Mouse (Mus musculus): ENCODE measurements around the gene Ccnb1ip1. TPM values are rescaled to one million over a fixed set of nuclear protein-coding genes. Genes with fewer than 3 reads are reported as not detected.

The Ccnb1ip1 gene
- polyA plus RNA-seq, 1 experiment from 2014 or later = not detected

DNA sequence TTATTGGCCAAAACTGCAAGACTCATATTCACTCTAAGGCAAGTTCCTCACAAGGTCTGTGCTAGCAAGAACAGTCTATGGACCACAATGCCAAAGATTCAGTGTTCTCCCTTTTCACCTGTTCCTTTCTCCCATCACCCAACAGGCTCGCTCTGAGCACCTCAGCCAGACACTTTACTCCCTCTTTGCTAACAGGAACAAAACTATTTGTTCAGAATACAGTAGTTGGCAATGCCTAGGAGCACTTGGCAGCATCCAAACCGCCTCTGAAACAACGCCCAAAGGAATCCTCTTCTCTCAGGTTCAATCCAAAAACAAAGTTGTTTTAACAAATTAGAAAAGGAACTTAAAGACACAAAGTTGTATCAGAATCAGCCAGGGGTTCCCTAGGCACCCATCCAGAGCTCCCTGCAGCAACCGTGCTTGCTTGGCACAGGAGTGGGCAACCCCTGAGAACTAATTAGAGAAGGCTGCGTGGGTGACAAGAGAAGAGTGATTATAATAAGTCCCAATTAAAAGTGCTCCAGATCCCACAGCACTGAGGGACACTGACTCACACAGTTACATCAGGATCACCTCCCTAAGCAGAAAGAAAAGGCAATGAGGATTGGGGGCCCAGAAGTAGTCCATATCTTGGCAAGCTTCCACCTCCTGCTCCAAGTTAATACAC is 49.0 kb downstream of the Ccnb1ip1 start:
- H3K9me3 ChIP-seq (replicated peaks; ENCODE audit: control insufficient read depth, low read length) = no peaks in the 10 kb centered on the region
- no peak overlapping the region for H3K9ac ChIP-seq (ENCODE audit: low read depth, low read length)
- no peak for ATAC-seq (replicated peaks; ENCODE audit: insufficient number of reproducible peaks, low FRiP score, low TSS enrichment)
- H3K27me3 ChIP-seq (ENCODE audit: control insufficient read depth, insufficient read depth, low read length) = no peaks in the 10 kb centered on the region
- no peak overlapping the region for H3K4me3 ChIP-seq (ENCODE audit: low read depth, low read length)
- WGBS (ENCODE audit: insufficient replicate concordance) = 67% methylated on average over 5 of the region's 5 CpGs
- no peak overlapping the region for H3K4me2 ChIP-seq
- H3K27ac ChIP-seq (ENCODE audit: low read depth, low read length) = no peak overlapping the region
- H3K4me1 ChIP-seq (ENCODE audit: control insufficient read depth, insufficient read depth, low read length) = no peaks in the 10 kb centered on the region
- H3K36me3 ChIP-seq (ENCODE audit: control insufficient read depth, insufficient read depth, low read length) = no peaks in the 10 kb centered on the region

DNA sequence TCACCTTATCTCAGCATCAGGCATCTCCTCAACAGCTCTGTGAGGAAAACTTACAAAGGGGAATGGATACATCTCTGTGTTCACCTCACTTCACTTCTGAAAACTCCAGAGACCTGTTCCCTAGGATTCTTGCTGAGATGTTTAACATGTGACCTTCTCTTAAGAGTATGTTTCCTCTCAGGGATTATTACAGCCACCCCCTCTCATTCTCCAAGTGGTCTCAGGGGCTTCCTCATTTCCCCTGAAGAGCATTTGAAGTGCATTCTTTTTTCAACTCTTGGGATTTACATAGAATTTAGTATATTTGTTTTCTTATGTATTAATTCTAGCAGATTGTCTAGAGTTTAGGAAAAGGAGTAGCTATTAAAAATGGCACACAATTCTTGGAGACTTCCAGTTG is 62.5 kb downstream of the Ccnb1ip1 start, which contains the start of gene Olfr749:
Gene Olfr749, minus strand, starts transcription at position 101 of the 400 bp plus-strand sequence.
- no peaks in the 10 kb centered on the region for H3K4me1 ChIP-seq (ENCODE audit: control insufficient read depth, insufficient read depth, low read length)
- no peak for ATAC-seq (replicated peaks; ENCODE audit: insufficient number of reproducible peaks, low FRiP score, low TSS enrichment)
- no peak within 1 kb of the TSS for H3K9ac ChIP-seq (ENCODE audit: low read depth, low read length)
- H3K4me3 ChIP-seq (ENCODE audit: low read depth, low read length) = no peak within 1 kb of the TSS
- no peaks in the 10 kb centered on the region for H3K36me3 ChIP-seq (ENCODE audit: control insufficient read depth, insufficient read depth, low read length)
- H3K4me2 ChIP-seq = no peak within 1 kb of the TSS
- H3K27me3 ChIP-seq (ENCODE audit: control insufficient read depth, insufficient read depth, low read length) = no peaks in the 10 kb centered on the region
- no peak within 1 kb of the TSS for H3K27ac ChIP-seq (ENCODE audit: low read depth, low read length)
- H3K9me3 ChIP-seq (replicated peaks; ENCODE audit: control insufficient read depth, low read length) = no peaks in the 10 kb centered on the region

DNA sequence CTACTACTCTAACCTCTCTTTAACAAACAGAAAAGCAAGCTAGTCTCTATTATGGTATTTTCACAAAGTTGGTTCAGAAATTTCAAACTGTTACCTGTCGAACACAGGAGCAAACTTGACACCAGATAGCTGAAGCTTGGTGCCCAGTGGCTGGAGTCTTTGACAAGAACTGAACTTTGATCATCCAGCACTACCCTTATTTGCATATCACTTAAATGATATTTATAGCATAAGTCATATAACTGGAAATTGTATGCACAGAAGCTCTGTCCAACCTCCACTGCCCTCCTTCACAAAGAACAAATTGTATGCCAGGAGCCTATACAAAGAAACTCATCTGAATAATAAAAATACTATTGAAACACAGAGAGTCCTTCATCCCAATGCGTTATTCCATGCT is 65.9 kb downstream of the Ccnb1ip1 start:
- Histone ChIP-seq H3K36me3 (ENCODE audit: control insufficient read depth, insufficient read depth, low read length) (no peaks in the 10 kb centered on the region), H3K9me3 (replicated peaks; ENCODE audit: control insufficient read depth, low read length) (no peaks in the 10 kb centered on the region), H3K27ac (ENCODE audit: low read depth, low read length) (no peak overlapping the region), H3K4me2 (no peak overlapping the region), H3K9ac (ENCODE audit: low read depth, low read length) (no peak overlapping the region), H3K27me3 (ENCODE audit: control insufficient read depth, insufficient read depth, low read length) (no peaks in the 10 kb centered on the region), H3K4me3 (ENCODE audit: low read depth, low read length) (no peak overlapping the region), H3K4me1 (ENCODE audit: control insufficient read depth, insufficient read depth, low read length) (no peaks in the 10 kb centered on the region)
- no peak for ATAC-seq (replicated peaks; ENCODE audit: insufficient number of reproducible peaks, low FRiP score, low TSS enrichment)
- WGBS (ENCODE audit: insufficient replicate concordance) = 70% methylated on average over 2 of the region's 2 CpGs

DNA sequence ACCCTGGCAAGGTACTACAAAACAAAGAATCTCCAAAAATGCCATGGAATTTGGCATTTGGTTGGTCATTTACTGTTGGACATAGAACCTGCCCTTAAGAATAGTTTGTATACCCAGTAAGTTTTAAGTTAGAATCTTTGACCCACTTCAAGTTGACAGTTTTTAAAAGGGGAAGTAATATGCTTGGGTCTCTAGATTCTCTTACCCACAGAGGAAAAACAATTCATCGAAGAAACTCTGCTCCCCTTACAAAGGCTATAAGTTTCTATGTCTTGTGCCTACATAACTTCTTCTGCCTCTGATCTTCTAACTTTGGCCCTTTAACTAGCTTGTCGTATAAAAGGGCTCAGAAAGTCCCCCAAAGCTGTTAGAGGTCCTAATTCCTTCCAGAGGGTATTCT is 67.2 kb downstream of the Ccnb1ip1 start:
- no peak for ATAC-seq (replicated peaks; ENCODE audit: insufficient number of reproducible peaks, low FRiP score, low TSS enrichment)
- Histone ChIP-seq H3K27me3 (ENCODE audit: control insufficient read depth, insufficient read depth, low read length) (no peaks in the 10 kb centered on the region), H3K9ac (ENCODE audit: low read depth, low read length) (no peak overlapping the region), H3K9me3 (replicated peaks; ENCODE audit: control insufficient read depth, low read length) (no peaks in the 10 kb centered on the region), H3K36me3 (ENCODE audit: control insufficient read depth, insufficient read depth, low read length) (no peaks in the 10 kb centered on the region), H3K4me1 (ENCODE audit: control insufficient read depth, insufficient read depth, low read length) (no peaks in the 10 kb centered on the region), H3K4me3 (ENCODE audit: low read depth, low read length) (no peak overlapping the region), H3K27ac (ENCODE audit: low read depth, low read length) (no peak overlapping the region), H3K4me2 (no peak overlapping the region)
- 67% methylated on average over 2 of the region's 2 CpGs for WGBS (ENCODE audit: insufficient replicate concordance)

Other genes with a start within 250 kb of the Ccnb1ip1 start
- not detected in 2 replicates for gene Olfr744, start 192.9 kb downstream of the Ccnb1ip1 start, polyA plus RNA-seq (2014; fragmentation: Nextera tagmentation; extraction: Ambion mirVana)
- gene Olfr745, start 168.3 kb downstream of the Ccnb1ip1 start, polyA plus RNA-seq (2014; fragmentation: Nextera tagmentation; extraction: Ambion mirVana) = not detected in 2 replicates
- gene Olfr746, start 160.6 kb downstream of the Ccnb1ip1 start, polyA plus RNA-seq (2014; fragmentation: Nextera tagmentation; extraction: Ambion mirVana) = not detected in 2 replicates
- gene Olfr747, start 114.5 kb downstream of the Ccnb1ip1 start, polyA plus RNA-seq (2014; fragmentation: Nextera tagmentation; extraction: Ambion mirVana) = not detected in 2 replicates
- not detected in 2 replicates for gene Olfr748, start 100.4 kb downstream of the Ccnb1ip1 start, polyA plus RNA-seq (2014; fragmentation: Nextera tagmentation; extraction: Ambion mirVana)
- gene Olfr749, start 62.6 kb downstream of the Ccnb1ip1 start, polyA plus RNA-seq (2014; fragmentation: Nextera tagmentation; extraction: Ambion mirVana) = not detected in 2 replicates
- 51.7 and 55.8 TPM in 2 replicates for gene Ttc5, start 22.2 kb downstream of the Ccnb1ip1 start, polyA plus RNA-seq (2014; fragmentation: Nextera tagmentation; extraction: Ambion mirVana)
- gene Parp2, start 109 bp upstream of the Ccnb1ip1 start, polyA plus RNA-seq (2014; fragmentation: Nextera tagmentation; extraction: Ambion mirVana) = 45.2 and 48.5 TPM in 2 replicates
- 4.4 and 6.5 TPM in 2 replicates for gene Tep1, start 62.8 kb upstream of the Ccnb1ip1 start, polyA plus RNA-seq (2014; fragmentation: Nextera tagmentation; extraction: Ambion mirVana)
- 0.11 TPM in 1 of 2 replicates, not detected in the other for gene Klhl33, start 89.8 kb upstream of the Ccnb1ip1 start, polyA plus RNA-seq (2014; fragmentation: Nextera tagmentation; extraction: Ambion mirVana)
- 124 and 136 TPM in 2 replicates for gene Osgep, start 117.2 kb upstream of the Ccnb1ip1 start, polyA plus RNA-seq (2014; fragmentation: Nextera tagmentation; extraction: Ambion mirVana)
- gene Apex1, start 117.2 kb upstream of the Ccnb1ip1 start, polyA plus RNA-seq (2014; fragmentation: Nextera tagmentation; extraction: Ambion mirVana) = 177 and 188 TPM in 2 replicates
- 30.3 and 33.6 TPM in 2 replicates for gene Pip4p1, start 123.1 kb upstream of the Ccnb1ip1 start, polyA plus RNA-seq (2014; fragmentation: Nextera tagmentation; extraction: Ambion mirVana)
- 46.6 and 49.6 TPM in 2 replicates for gene Pnp, start 123.3 kb upstream of the Ccnb1ip1 start, polyA plus RNA-seq (2014; fragmentation: Nextera tagmentation; extraction: Ambion mirVana)
- not detected in 2 replicates for gene Gm49342, start 136.8 kb upstream of the Ccnb1ip1 start, polyA plus RNA-seq (2014; fragmentation: Nextera tagmentation; extraction: Ambion mirVana)
- gene Pnp2, start 148.3 kb upstream of the Ccnb1ip1 start, polyA plus RNA-seq (2014; fragmentation: Nextera tagmentation; extraction: Ambion mirVana) = 0.47 and 0.61 TPM in 2 replicates
- gene Rnase10, start 200.0 kb upstream of the Ccnb1ip1 start, polyA plus RNA-seq (2014; fragmentation: Nextera tagmentation; extraction: Ambion mirVana) = 0.23 and 0.24 TPM in 2 replicates
- gene Rnase9, start 234.1 kb upstream of the Ccnb1ip1 start, polyA plus RNA-seq (2014; fragmentation: Nextera tagmentation; extraction: Ambion mirVana) = not detected in 2 replicates
- gene Rnase11, start 242.4 kb upstream of the Ccnb1ip1 start, polyA plus RNA-seq (2014; fragmentation: Nextera tagmentation; extraction: Ambion mirVana) = not detected in 2 replicates
- 0.46 TPM in 1 of 2 replicates, not detected in the other for gene Rnase12, start 249.9 kb upstream of the Ccnb1ip1 start, polyA plus RNA-seq (2014; fragmentation: Nextera tagmentation; extraction: Ambion mirVana)